Mouse (Mus musculus) liver, postnatal 0 days (tissue): Measurements from ENCODE around the gene Msn.

Experiments
- CTCF ChIP-seq: sonication (generic); IDR thresholded peaks from 2 replicates; pipeline ENCODE4 v1.5.1; 2016; ENCODE audit warnings: antibody characterized with exemption, low read depth
- EP300 ChIP-seq: IDR thresholded peaks from 2 replicates; pipeline ENCODE4 v1.6.1; 2016; ENCODE audit warnings: antibody characterized with exemption, low read depth, mild to moderate bottlenecking

- TF ChIP-seq CTCF (0 out of 2 replicates have a peak, but pooled peaks have one; percentile 12), EP300 (no peak)
Measured at GRCm38 (mm10) chrX:96184100-96184732, 88.4 kb downstream of the Msn start.
